Mouse (Mus musculus) retina, postnatal 7 days (tissue): ENCODE measurements at regions not wholly inside any gene's neighbourhood (a gene's known extent, or its start where the extent isn't known, plus 50 kb on each side); places are given as distances from the start of the nearest gene placed in this dataset.

Source experiments
- DNase-seq: peaks from one replicate; pipeline ENCODE4 v3.0.0-alpha.2; 2012; ENCODE audit warnings: low read depth, low spot score

- no peak for DNase-seq
Observed at GRCm38 (mm10) chr2:50942741-50943140, 206.2 kb downstream of the Rnd3 start.

GRCm38 (mm10) chr2:50932936-50933335 is 216.0 kb downstream of the Rnd3 start:
- DNase-seq = no peak

GRCm38 (mm10) chr2:50921002-50921401 is 227.9 kb downstream of the Rnd3 start:
- no peak for DNase-seq

GRCm38 (mm10) chr2:50916323-50917221 is 232.3 kb downstream of the Rnd3 start:
- no peak for DNase-seq

- DNase-seq = no peak
Observed at GRCm38 (mm10) chr2:50915149-50915548, 233.8 kb downstream of the Rnd3 start.

GRCm38 (mm10) chr2:50914176-50914575 is 234.7 kb downstream of the Rnd3 start:
- no peak for DNase-seq

- DNase-seq = no peak
Observed at GRCm38 (mm10) chr2:50908762-50909161, 240.1 kb downstream of the Rnd3 start.

GRCm38 (mm10) chr2:50902701-50903100 is 246.2 kb downstream of the Rnd3 start:
- DNase-seq = no peak

- no peak for DNase-seq
Observed at GRCm38 (mm10) chr2:50902220-50902619, 246.7 kb downstream of the Rnd3 start.

GRCm38 (mm10) chr2:50888992-50889391 is 259.9 kb downstream of the Rnd3 start:
- DNase-seq = no peak

- no peak for DNase-seq
Observed at GRCm38 (mm10) chr2:50887954-50888353, 261.0 kb downstream of the Rnd3 start.

GRCm38 (mm10) chr2:50885924-50886315 is 263.0 kb downstream of the Rnd3 start:
- no peak for DNase-seq

- DNase-seq = no peak
Observed at GRCm38 (mm10) chr2:50885280-50885923, 263.5 kb downstream of the Rnd3 start.

- no peak for DNase-seq
Observed at GRCm38 (mm10) chr2:50881514-50882038, 267.3 kb downstream of the Rnd3 start.

- no peak for DNase-seq
Observed at GRCm38 (mm10) chr2:50880806-50881205, 268.1 kb downstream of the Rnd3 start.

- DNase-seq = no peak
Observed at GRCm38 (mm10) chr2:50877716-50878115, 271.2 kb downstream of the Rnd3 start.

GRCm38 (mm10) chr2:50875072-50875471 is 273.8 kb downstream of the Rnd3 start:
- no peak for DNase-seq

- DNase-seq = no peak
Observed at GRCm38 (mm10) chr2:50853538-50854244, 295.2 kb downstream of the Rnd3 start.

- DNase-seq = no peak
Observed at GRCm38 (mm10) chr2:50852413-50852919, 296.4 kb downstream of the Rnd3 start.

- DNase-seq = no peak
Observed at GRCm38 (mm10) chr2:50850071-50850470, 298.8 kb downstream of the Rnd3 start.

- DNase-seq = no peak
Observed at GRCm38 (mm10) chr2:50841881-50842280, 307.0 kb downstream of the Rnd3 start.
